ENCODE assay signal across 8 mouse cellular contexts in genomic region chr17:87282007-87282705, GRCm38 (mm10). TPM values are rescaled to one million over a fixed set of nuclear protein-coding genes. Genes with fewer than 3 reads are reported as not detected.
DNase-seq lines count a peak whose midpoint lies in the region; ATAC-seq lines count a peak whose summit lies in the region.

No protein-coding gene starts in this region.

- DNase-seq in WW6 (ENCODE audit: low read depth, low spot score), result peak; percentile 42
- DNase-seq in cerebellum, postnatal 36 days, result peak; percentile 34 to 42
- peak; percentile 97 for DNase-seq in gastrocnemius, adult 18-20 months (ENCODE audit: low spot score)
- DNase-seq in left cerebral cortex, adult 18-20 months (ENCODE audit: low spot score in 2 of 2), result peak; percentile 65 to 66
- DNase-seq in lung, postnatal 4 days, result peak; percentile 94 to 95
- peak; percentile 83 for DNase-seq in retina, postnatal 1 day
- DNase-seq in thymus, postnatal 4 days, result peak; percentile 90

- peak; percentile 80 for ATAC-seq in hindbrain, embryonic 16.5 days

- peak overlapping the region; percentile 77 for H3K27ac ChIP-seq in hindbrain, embryonic 16.5 days (ENCODE audit: low read depth, low read length)

- peaks cover 19% of the 10 kb centered on the region for H3K4me1 ChIP-seq in hindbrain, embryonic 16.5 days (ENCODE audit: control insufficient read depth, insufficient read depth, low read depth, low read length)

- peak overlapping the region; percentile 70 for H3K4me3 ChIP-seq in hindbrain, embryonic 16.5 days (ENCODE audit: low read length)

- peaks cover 6% of the 10 kb centered on the region for H3K27me3 ChIP-seq in hindbrain, embryonic 16.5 days (replicated peaks; ENCODE audit: control insufficient read depth, insufficient read depth, low read length)

- peak overlapping the region; percentile 85 for H3K4me2 ChIP-seq in hindbrain, embryonic 16.5 days (ENCODE audit: low read length)

- H3K9me3 ChIP-seq in hindbrain, embryonic 16.5 days (ENCODE audit: control insufficient read depth, low read length), result no peaks in the 10 kb centered on the region

- under 1% methylated on average over 39 of the region's 44 CpGs for WGBS in hindbrain, embryonic 16.5 days

- peak overlapping the region; percentile 85 for H3K9ac ChIP-seq in hindbrain, embryonic 16.5 days (ENCODE audit: low read depth, low read length)

- H3K36me3 ChIP-seq in hindbrain, embryonic 16.5 days (ENCODE audit: control insufficient read depth, insufficient read depth, low read length), result no peaks in the 10 kb centered on the region

RNA-seq across cellular contexts. Expression of gene Ttc7, which starts 0.5 kb away (rescaled TPM):
- total RNA-seq in gastrocnemius, adult 18-20 months (2021), result 10 to 100 TPM in 1 of 2 experiments, 1 to 10 TPM in 1; 8.6 to 10.6 TPM
- polyA plus RNA-seq in hindbrain, embryonic 16.5 days (2015; fragmentation: Nextera tagmentation; extraction: Ambion mirVana), result 6.1 and 6.6 TPM in 2 replicates
- 10 to 100 TPM; 10.0 to 11.9 TPM for total RNA-seq in left cerebral cortex, adult 18-20 months (2021)

RNA-seq across cellular contexts. Expression of gene Mcfd2, which starts 16.4 kb away (rescaled TPM):
- total RNA-seq in gastrocnemius, adult 18-20 months (2021), result 10 to 100 TPM; 20.9 to 27.6 TPM
- polyA plus RNA-seq in hindbrain, embryonic 16.5 days (2015; fragmentation: Nextera tagmentation; extraction: Ambion mirVana), result 48.1 and 49.0 TPM in 2 replicates
- total RNA-seq in left cerebral cortex, adult 18-20 months (2021), result 10 to 100 TPM; 67.2 to 72.0 TPM

Comparison
In these comparisons a context has a peak if more than half of its experiments do, and no peak if none do; other contexts are left out.
1. Peak in every context shown above with its lines: DNase-seq, ATAC-seq, H3K4me3 ChIP-seq and H3K27ac ChIP-seq.
2. DNase-seq: peak in every context shown above with its lines; median percentile 97 in gastrocnemius, adult 18-20 months; 94 in lung, postnatal 4 days; 90 in thymus, postnatal 4 days; 83 in retina, postnatal 1 day; 66 in left cerebral cortex, adult 18-20 months; 42 in WW6; 38 in cerebellum, postnatal 36 days.